Comparison of ENCODE assay signal across 7 mouse cellular contexts in the genomic region with DNA sequence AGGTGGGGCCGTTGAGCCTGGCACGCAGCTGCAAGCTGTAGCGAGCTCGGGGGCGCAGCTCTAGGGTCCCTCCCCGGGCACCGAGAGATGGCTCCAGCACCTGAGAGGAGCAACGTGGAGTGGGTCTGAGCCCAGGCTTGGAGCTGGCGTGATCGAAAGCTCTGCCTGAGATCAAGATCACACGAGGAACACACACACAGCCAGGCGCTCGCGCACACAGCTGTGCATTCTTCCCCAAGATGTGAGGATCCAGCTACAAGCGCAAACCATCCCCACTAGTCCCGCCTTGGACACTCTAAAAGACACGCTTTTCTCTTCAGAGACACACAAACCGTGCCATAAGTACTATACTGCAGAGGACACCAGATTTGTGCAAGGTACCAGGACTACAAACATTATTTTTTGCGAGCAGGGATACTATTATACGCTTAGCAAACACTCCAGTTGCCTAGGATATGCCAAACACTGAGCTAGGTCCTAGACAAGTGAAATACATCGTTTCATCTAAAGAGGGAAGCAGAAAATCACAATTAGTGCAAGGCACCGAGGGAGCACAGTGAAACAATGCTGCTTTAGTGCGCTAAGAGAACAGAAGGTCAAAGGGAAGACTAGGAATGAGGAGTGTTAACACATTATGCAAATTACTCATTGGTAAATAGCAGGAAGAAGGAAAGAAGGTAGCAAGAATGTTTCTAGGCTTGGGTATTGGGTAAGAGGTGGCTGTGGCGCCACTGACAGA. TPM values are rescaled to one million over a fixed set of nuclear protein-coding genes. Genes with fewer than 3 reads are reported as not detected.
A peak's percentile ranks its signal among the peaks of the same experiment; 100 is the strongest.
DNase-seq lines count a peak whose midpoint lies in the region; ATAC-seq and TF ChIP-seq lines count a peak whose summit lies in the region.

No protein-coding gene starts in this region.

- WGBS in forebrain, postnatal 0 days, result 18% methylated on average over 24 of the region's 24 CpGs

- TF ChIP-seq POLR2A in testis, adult 2 months (IDR thresholded peaks at IDR 0.05; ENCODE audit: control insufficient read depth, low read depth, low read length), result no peak

- no peak for DNase-seq in testis, postnatal 10 days (ENCODE audit: low spot score)
- peak; percentile 42 for DNase-seq in forebrain, postnatal 0 days
- DNase-seq in lung, postnatal 25 days (ENCODE audit: low spot score), result peak; percentile 17
- DNase-seq in c-Kit-positive CD71-positive TER-119-positive erythroid progenitor cells, embryonic 14.5 days (ENCODE audit: low spot score), result no peak
- DNase-seq in cerebellum, postnatal 10 days, result no peak
- no peak for DNase-seq in cerebellum, adult 18-20 months

- no peaks in the 10 kb centered on the region for H3K36me3 ChIP-seq in testis, adult 2 months (ENCODE audit: control insufficient read depth, insufficient read depth, low read length)
- no peaks in the 10 kb centered on the region for H3K36me3 ChIP-seq in forebrain, postnatal 0 days (ENCODE audit: insufficient read depth)

- peak; percentile 56 for ATAC-seq in forebrain, postnatal 0 days

- peaks cover 8% of the 10 kb centered on the region for H3K4me1 ChIP-seq in testis, adult 2 months (ENCODE audit: control insufficient read depth, insufficient read depth, low read length)
- H3K4me1 ChIP-seq in forebrain, postnatal 0 days (ENCODE audit: insufficient read depth), result 0 out of 2 replicates have a peak, but pooled peaks cover 6% of the 10 kb centered on the region

- H3K9me3 ChIP-seq in forebrain, postnatal 0 days (ENCODE audit: low read length), result no peaks in the 10 kb centered on the region

- peak overlapping the region; percentile 83 for H3K4me2 ChIP-seq in forebrain, postnatal 0 days (ENCODE audit: low read depth)

- H3K27ac ChIP-seq in testis, adult 2 months (ENCODE audit: control insufficient read depth, insufficient read depth, low read depth, low read length), result no peak overlapping the region
- H3K27ac ChIP-seq in forebrain, postnatal 0 days (ENCODE audit: low read depth, low read length), result no peak overlapping the region

- peak overlapping the region; percentile 54 for H3K4me3 ChIP-seq in testis, adult 2 months (ENCODE audit: control insufficient read depth, low read depth, low read length)
- H3K4me3 ChIP-seq in forebrain, postnatal 0 days (ENCODE audit: low read depth, low read length), result peak overlapping the region; percentile 32

- TF ChIP-seq CTCF in testis, adult 2 months (IDR thresholded peaks at IDR 0.05; ENCODE audit: control insufficient read depth, insufficient read depth, insufficient replicate concordance, low read depth, low read length), result no peak
- peak; percentile 25 for TF ChIP-seq CTCF in forebrain, postnatal 0 days (IDR thresholded peaks at IDR 0.05; ENCODE audit: low read depth)

- H3K27me3 ChIP-seq in testis, adult 2 months (ENCODE audit: control insufficient read depth, insufficient read depth, low read length), result no peaks in the 10 kb centered on the region
- H3K27me3 ChIP-seq in forebrain, postnatal 0 days (ENCODE audit: insufficient read depth, low read length), result no peaks in the 10 kb centered on the region; the same call in 1 of the 2 replicates

- H3K9ac ChIP-seq in forebrain, postnatal 0 days, result peak overlapping the region; percentile 54

RNA-seq across cellular contexts. Expression of gene Cdc20, which starts 9.4 kb away (rescaled TPM):
- 116 and 126 TPM in 2 replicates for polyA plus RNA-seq in testis, adult 2 months (2012; rRNA removed)
- 17.6 and 21.6 TPM in 2 replicates for total RNA-seq in forebrain, postnatal 0 days (2014; rRNA removed)
- 24.1 and 27.1 TPM in 2 replicates for polyA plus RNA-seq in forebrain, postnatal 0 days (2015; fragmentation: Nextera tagmentation; extraction: Ambion mirVana)

RNA-seq across cellular contexts. Expression of gene Mpl, which starts 10.7 kb away (rescaled TPM):
- not detected in 2 replicates for polyA plus RNA-seq in testis, adult 2 months (2012; rRNA removed)
- not detected in 2 replicates for total RNA-seq in forebrain, postnatal 0 days (2014; rRNA removed)
- polyA plus RNA-seq in forebrain, postnatal 0 days (2015; fragmentation: Nextera tagmentation; extraction: Ambion mirVana), result 0.10 TPM in 1 of 2 replicates, not detected in the other

RNA-seq across cellular contexts. Expression of gene Elovl1, which starts 18.7 kb away (rescaled TPM):
- 17.1 and 19.6 TPM in 2 replicates for polyA plus RNA-seq in testis, adult 2 months (2012; rRNA removed)
- total RNA-seq in forebrain, postnatal 0 days (2014; rRNA removed), result 10.2 and 13.9 TPM in 2 replicates
- polyA plus RNA-seq in forebrain, postnatal 0 days (2015; fragmentation: Nextera tagmentation; extraction: Ambion mirVana), result 22.2 and 22.3 TPM in 2 replicates

RNA-seq across cellular contexts. Expression of gene Med8, which starts 37.4 kb away (rescaled TPM):
- 28.3 and 29.0 TPM in 2 replicates for polyA plus RNA-seq in testis, adult 2 months (2012; rRNA removed)
- 79.6 and 82.9 TPM in 2 replicates for total RNA-seq in forebrain, postnatal 0 days (2014; rRNA removed)
- polyA plus RNA-seq in forebrain, postnatal 0 days (2015; fragmentation: Nextera tagmentation; extraction: Ambion mirVana), result 86.6 and 96.2 TPM in 2 replicates

RNA-seq across cellular contexts. Expression of gene Szt2, which starts 37.5 kb away (rescaled TPM):
- polyA plus RNA-seq in testis, adult 2 months (2012; rRNA removed), result 12.2 and 14.2 TPM in 2 replicates
- 13.5 and 21.1 TPM in 2 replicates for total RNA-seq in forebrain, postnatal 0 days (2014; rRNA removed)
- polyA plus RNA-seq in forebrain, postnatal 0 days (2015; fragmentation: Nextera tagmentation; extraction: Ambion mirVana), result 1.6 and 3.4 TPM in 2 replicates

Comparison
In these comparisons a context has a peak if more than half of its experiments do, and no peak if none do; other contexts are left out.
1. DNase-seq: peak in forebrain, postnatal 0 days (single experiment) and lung, postnatal 25 days (single experiment); none in testis, postnatal 10 days (single experiment), c-Kit-positive CD71-positive TER-119-positive erythroid progenitor cells, embryonic 14.5 days (single experiment), cerebellum, postnatal 10 days (0 of 2) and cerebellum, adult 18-20 months (0 of 2).